Mouse (Mus musculus) cerebellum, adult 2 months (tissue): ENCODE data around the gene Car7. TPM values are rescaled to one million over a fixed set of nuclear protein-coding genes. Genes with fewer than 3 reads are reported as not detected.

Experiments
- DNase-seq, 2 experiments: peaks; one replicate each; pipeline ENCODE4 v3.0.0; 2021
- H3K27ac ChIP-seq: fragments of 200-500 bp; 2 replicates; pipeline ENCODE4 v1.5.1; 2012; ENCODE audit warnings: low read length, control low read depth, inconsistent platforms; ENCODE audit not compliant: insufficient read depth
- H3K27me3 ChIP-seq: fragments of 200-500 bp; 2 replicates; pipeline ENCODE4 v1.6.1; 2012; ENCODE audit warnings: inconsistent platforms, mild to moderate bottlenecking, low read length, moderate library complexity; ENCODE audit not compliant: control insufficient read depth, insufficient read depth
- H3K4me1 ChIP-seq: fragments of 200-500 bp; 2 replicates; pipeline ENCODE4 v1.6.1; 2011; ENCODE audit warnings: low read length; ENCODE audit not compliant: control insufficient read depth, insufficient read depth
- H3K4me3 ChIP-seq: fragments of 200-500 bp; replicated peaks from 2 replicates; pipeline ENCODE3; 2011; ENCODE audit warnings: mild to moderate bottlenecking, low read depth, low read length, control low read depth; ENCODE audit not compliant: insufficient read depth
- CTCF ChIP-seq: fragments of 200-500 bp; IDR thresholded peaks from 2 replicates; pipeline ENCODE4 v1.5.1; 2011; ENCODE audit warnings: low read depth, mild to moderate bottlenecking, control low read depth, low read length, moderate library complexity, borderline replicate concordance; ENCODE audit not compliant: insufficient read depth
- POLR2A ChIP-seq: fragments of 200-500 bp; IDR thresholded peaks from 2 replicates; pipeline ENCODE4 v1.6.1; 2011; ENCODE audit warnings: low read length, control low read depth, borderline replicate concordance; ENCODE audit not compliant: insufficient read depth
- WGBS: fragments of 180-500 bp; shearing (Covaris S2); methylation state at CpG from one replicate; pipeline ENCODE4 v1.1.7; 2018; 5-methylcytosine and 5-hydroxymethylcytosine counted together
- polyA plus RNA-seq: library from polyadenylated mRNA; depleted of rRNA; stranded (reverse); fragments of >200 nt; gene quantifications from 2 replicates; pipeline ENCODE4 v1.2.3, GENCODE M21; 2012; rRNA removed

The Car7 gene
- polyA plus RNA-seq, 1 experiment, result 59.8 TPM

- H3K27me3 ChIP-seq, result no peaks in the 10 kb centered on the region
- TF ChIP-seq POLR2A (no peak), CTCF (no peak)
- H3K4me1 ChIP-seq, result no peaks in the 10 kb centered on the region
- 92% methylated on average over 31 of the region's 31 CpGs for WGBS
- DNase-seq, result no peak
- no peak overlapping the region for H3K27ac ChIP-seq
- no peak overlapping the region for H3K4me3 ChIP-seq
These were observed 59.2 kb downstream of the Car7 start for GRCm38 (mm10) chr8:104593536-104594325.

GRCm38 (mm10) chr8:104594611-104595362, 60.3 kb downstream of the Car7 start:
- no peak overlapping the region for H3K27ac ChIP-seq
- TF ChIP-seq POLR2A (no peak), CTCF (no peak)
- no peaks in the 10 kb centered on the region for H3K4me1 ChIP-seq
- DNase-seq, result no peak
- H3K27me3 ChIP-seq, result no peaks in the 10 kb centered on the region
- WGBS, result 89% methylated on average over 19 of the region's 19 CpGs
- H3K4me3 ChIP-seq, result no peak overlapping the region

- H3K27me3 ChIP-seq, result no peaks in the 10 kb centered on the region
- H3K4me3 ChIP-seq, result no peak overlapping the region
- no peaks in the 10 kb centered on the region for H3K4me1 ChIP-seq
- no peak for TF ChIP-seq CTCF
- TF ChIP-seq POLR2A, result no peak
- 85% methylated on average over 21 of the region's 21 CpGs for WGBS
- DNase-seq, result no peak
- H3K27ac ChIP-seq, result no peak overlapping the region
These were observed 61.5 kb downstream of the Car7 start for GRCm38 (mm10) chr8:104595773-104596536.

GRCm38 (mm10) chr8:104597656-104598055, 63.2 kb downstream of the Car7 start:
- DNase-seq, result no peak
- Histone ChIP-seq H3K4me3 (no peak overlapping the region), H3K27me3 (no peaks in the 10 kb centered on the region), H3K4me1 (no peaks in the 10 kb centered on the region), H3K27ac (no peak overlapping the region)
- WGBS, result 22% methylated on average over 6 of the region's 6 CpGs
- TF ChIP-seq POLR2A (no peak), CTCF (no peak)

DNA sequence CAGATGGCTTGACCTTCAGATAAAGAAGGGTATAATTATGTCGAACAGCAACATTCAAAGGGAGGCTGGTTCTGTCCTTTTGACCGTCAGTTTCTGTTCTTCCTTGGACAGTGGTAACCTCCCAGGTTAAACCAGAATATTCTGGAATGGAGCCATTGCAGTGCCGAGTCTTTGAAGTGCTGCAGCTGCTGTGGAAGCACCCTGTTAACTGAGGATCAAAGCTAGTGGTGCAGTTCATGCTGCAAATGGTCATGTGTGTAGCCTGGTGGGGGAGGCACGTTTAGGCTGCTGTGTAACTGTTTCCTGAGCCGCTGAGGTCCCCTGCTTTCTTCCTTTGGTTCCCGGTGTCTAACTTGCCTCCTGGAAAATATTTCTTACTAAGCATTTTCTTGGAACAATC, 64.0 kb downstream of the Car7 start:
- TF ChIP-seq POLR2A (no peak), CTCF (no peak)
- Histone ChIP-seq H3K27ac (no peak overlapping the region), H3K4me3 (no peak overlapping the region), H3K27me3 (no peaks in the 10 kb centered on the region), H3K4me1 (no peaks in the 10 kb centered on the region)
- no peak for DNase-seq
- WGBS, result 60% methylated on average over 6 of the region's 6 CpGs

Other genes with a start within 250 kb of the Car7 start
- gene Cmtm2a, start 241.5 kb upstream of the Car7 start, polyA plus RNA-seq, result not detected in 2 replicates
- gene Gm45711, start 224.6 kb upstream of the Car7 start, polyA plus RNA-seq, result not detected in 2 replicates
- not detected in 2 replicates for gene Cmtm1, start 224.5 kb upstream of the Car7 start, polyA plus RNA-seq
- gene Gm11020, start 213.1 kb upstream of the Car7 start, polyA plus RNA-seq, result not detected in 2 replicates
- gene Cmtm2b, start 212.5 kb upstream of the Car7 start, polyA plus RNA-seq, result not detected in 2 replicates
- 16.9 and 18.6 TPM in 2 replicates for gene Cmtm3, start 195.3 kb upstream of the Car7 start, polyA plus RNA-seq
- 31.1 and 33.3 TPM in 2 replicates for gene Cmtm4, start 138.9 kb upstream of the Car7 start, polyA plus RNA-seq
- 174 and 191 TPM in 2 replicates for gene Dync1li2, start 91.6 kb upstream of the Car7 start, polyA plus RNA-seq
- gene Terb1, start 24.8 kb upstream of the Car7 start, polyA plus RNA-seq, result 0.23 and 0.40 TPM in 2 replicates
- 96.1 and 96.5 TPM in 2 replicates for gene Nae1, start 52 bp upstream of the Car7 start, polyA plus RNA-seq
- gene Pdp2, start 56.8 kb downstream of the Car7 start, polyA plus RNA-seq, result 6.9 and 7.4 TPM in 2 replicates
- gene Cdh16, start 89.7 kb downstream of the Car7 start, polyA plus RNA-seq, result not detected in 2 replicates
- 3.3 and 3.6 TPM in 2 replicates for gene Rrad, start 96.6 kb downstream of the Car7 start, polyA plus RNA-seq
- gene Ciao2b, start 107.3 kb downstream of the Car7 start, polyA plus RNA-seq, result 53.9 and 54.7 TPM in 2 replicates
- not detected in 2 replicates for gene Ces2a, start 199.3 kb downstream of the Car7 start, polyA plus RNA-seq